8 mouse cellular contexts compared by ENCODE assay signal in genomic region chr6:29388606-29389080, GRCm38 (mm10). TPM values are rescaled to one million over a fixed set of nuclear protein-coding genes. Genes with fewer than 3 reads are reported as not detected.
DNase-seq lines count a peak whose midpoint lies in the region; ATAC-seq lines count a peak whose summit lies in the region.

No protein-coding gene starts in this region.

- peak; percentile 81 for DNase-seq in layer of hippocampus, adult 11-12 months (ENCODE audit: low spot score)
- DNase-seq in layer of hippocampus, adult 9-10 months (ENCODE audit: low spot score): no peak
- DNase-seq in embryo, embryonic 10.5 days (ENCODE audit: low spot score): peak; percentile 73
- DNase-seq in gastrocnemius, postnatal 10 days: peak; percentile 97
- DNase-seq in layer of hippocampus, postnatal 36 days: peak; percentile 71 to 81
- peak; percentile 95 for DNase-seq in lung, postnatal 10 days
- peak; percentile 70 to 72 for DNase-seq in right cerebral cortex, postnatal 36 days (ENCODE audit: low spot score in 2 of 2)

- H3K27me3 ChIP-seq in hindbrain, embryonic 15.5 days: no peaks in the 10 kb centered on the region

- H3K4me1 ChIP-seq in hindbrain, embryonic 15.5 days (replicated peaks): peaks cover 13% of the 10 kb centered on the region; the same call in 1 of the 2 replicates

- H3K36me3 ChIP-seq in hindbrain, embryonic 15.5 days: no peaks in the 10 kb centered on the region

- WGBS in hindbrain, embryonic 15.5 days: 16% methylated on average over 11 of the region's 11 CpGs

- no peak overlapping the region for H3K9ac ChIP-seq in hindbrain, embryonic 15.5 days

- H3K9me3 ChIP-seq in hindbrain, embryonic 15.5 days: no peaks in the 10 kb centered on the region

- no peak overlapping the region; the same call in 1 of the 2 replicates for H3K27ac ChIP-seq in hindbrain, embryonic 15.5 days (replicated peaks)

- H3K4me3 ChIP-seq in hindbrain, embryonic 15.5 days: no peak overlapping the region

- ATAC-seq in hindbrain, embryonic 15.5 days (ENCODE audit: low FRiP score, low read depth): peak; percentile 88

- peak overlapping the region; percentile 34 for H3K4me2 ChIP-seq in hindbrain, embryonic 15.5 days

RNA-seq across cellular contexts. Expression of gene Opn1sw, which starts 0.4 kb away (rescaled TPM):
- total RNA-seq in gastrocnemius, postnatal 10 days (2021): under 1 TPM; 0.26 to 0.47 TPM
- polyA plus RNA-seq in hindbrain, embryonic 15.5 days (2015; fragmentation: Nextera tagmentation; extraction: Ambion mirVana): 0.34 and 0.53 TPM in 2 replicates
- total RNA-seq in layer of hippocampus, postnatal 36 days (2021): not detected

RNA-seq across cellular contexts. Expression of gene Ccdc136, which starts 7.5 kb away (rescaled TPM):
- total RNA-seq in gastrocnemius, postnatal 10 days (2021): 10 to 100 TPM; 13.4 to 15.2 TPM
- 43.3 and 52.6 TPM in 2 replicates for polyA plus RNA-seq in hindbrain, embryonic 15.5 days (2015; fragmentation: Nextera tagmentation; extraction: Ambion mirVana)
- 10 to 100 TPM; 62.7 to 64.8 TPM for total RNA-seq in layer of hippocampus, postnatal 36 days (2021)

RNA-seq across cellular contexts. Expression of gene Calu, which starts 40.8 kb away (rescaled TPM):
- total RNA-seq in gastrocnemius, postnatal 10 days (2021): 100 to 1,000 TPM; 169 to 187 TPM
- 164 TPM in 2 replicates for polyA plus RNA-seq in hindbrain, embryonic 15.5 days (2015; fragmentation: Nextera tagmentation; extraction: Ambion mirVana)
- 10 to 100 TPM; 67.7 to 70.1 TPM for total RNA-seq in layer of hippocampus, postnatal 36 days (2021)

RNA-seq across cellular contexts. Expression of gene Flnc, which starts 44.4 kb away (rescaled TPM):
- total RNA-seq in gastrocnemius, postnatal 10 days (2021): 100 to 1,000 TPM; 393 to 460 TPM
- polyA plus RNA-seq in hindbrain, embryonic 15.5 days (2015; fragmentation: Nextera tagmentation; extraction: Ambion mirVana): 4.2 and 5.1 TPM in 2 replicates
- total RNA-seq in layer of hippocampus, postnatal 36 days (2021): 1 to 10 TPM; 1.1 to 1.2 TPM
